Mouse (Mus musculus) hindbrain, postnatal 0 days (tissue): ENCODE measurements around the gene Fbn1. TPM values are rescaled to one million over a fixed set of nuclear protein-coding genes. Genes with fewer than 3 reads are reported as not detected.

Experiments used
- ATAC-seq: fragments of 200-750 bp; cut with Nextera tagmentation; 2 replicates; pipeline ENCODE4 v1.8.0; 2017; ENCODE audit warnings: mild to moderate bottlenecking, moderate TSS enrichment, moderate library complexity
- DNase-seq: peaks from one replicate; pipeline ENCODE4 v3.0.0-alpha.2; 2015; ENCODE audit warnings: low spot score
- H3K27ac ChIP-seq: fragments of 300-500 bp; sonication (generic); 2 replicates; pipeline ENCODE4 v1.5.1; 2014; ENCODE audit warnings: mild to moderate bottlenecking
- H3K27me3 ChIP-seq: fragments of 300-500 bp; sonication (generic); 2 replicates; pipeline ENCODE4 v1.6.1; 2014; ENCODE audit warnings: low read length, mixed read lengths; ENCODE audit not compliant: insufficient read depth
- H3K36me3 ChIP-seq: fragments of 300-500 bp; sonication (generic); 2 replicates; pipeline ENCODE4 v1.6.1; 2014; ENCODE audit warnings: low read length, mixed read lengths; ENCODE audit not compliant: insufficient read depth
- H3K4me1 ChIP-seq: fragments of 300-500 bp; sonication (generic); 2 replicates; pipeline ENCODE4 v1.6.1; 2014; ENCODE audit warnings: antibody characterized with exemption, low read length, mixed read lengths; ENCODE audit not compliant: insufficient read depth
- H3K4me2 ChIP-seq: fragments of 300-500 bp; sonication (generic); 2 replicates; pipeline ENCODE4 v1.6.1; 2014; ENCODE audit warnings: low read depth, mild to moderate bottlenecking, low read length, moderate library complexity, mixed read lengths
- H3K4me3 ChIP-seq: fragments of 300-500 bp; sonication (generic); 2 replicates; pipeline ENCODE4 v1.5.1; 2014; ENCODE audit warnings: low read length
- H3K9ac ChIP-seq: fragments of 300-500 bp; sonication (generic); replicated peaks from 2 replicates; pipeline ENCODE4 v1.6.1; 2014; ENCODE audit warnings: mild to moderate bottlenecking, low read length, moderate library complexity, mixed read lengths
- H3K9me3 ChIP-seq: fragments of 300-500 bp; sonication (generic); 2 replicates; pipeline ENCODE4 v1.6.1; 2016; ENCODE audit warnings: low read length, mixed read lengths
- CTCF ChIP-seq: IDR thresholded peaks from 2 replicates; pipeline ENCODE4 v1.5.1; 2016; ENCODE audit warnings: antibody characterized with exemption, control low read depth, low read depth
- WGBS: fragments of 180-500 bp; shearing (Covaris S2); extraction: QIAGEN DNeasy Blood & Tissue Kit; methylation state at CpG from one replicate; pipeline ENCODE4 v1.1.7; 2014; 5-methylcytosine and 5-hydroxymethylcytosine counted together
- polyA plus RNA-seq: library from polyadenylated mRNA; unstranded; fragments of >200 nt; fragmentation: Nextera tagmentation; extraction: Ambion mirVana; gene quantifications from 2 replicates; pipeline ENCODE4 v1.2.1, GENCODE M21; 2015
- total RNA-seq: library from RNA; depleted of rRNA; stranded (reverse); fragments of >200 nt; gene quantifications from 2 replicates; pipeline ENCODE4 v1.2.3, GENCODE M21; 2014

Gene Fbn1
- total and polyA plus RNA-seq, 2 experiments from 2014 or later: 2.3 to 16.6 TPM

- no peak overlapping the region for H3K4me3 ChIP-seq
- no peak overlapping the region for H3K27ac ChIP-seq
- no peak for DNase-seq
- no peak overlapping the region for H3K4me2 ChIP-seq
- no peaks in the 10 kb centered on the region for H3K27me3 ChIP-seq
- no peak overlapping the region for H3K9ac ChIP-seq
- 91% methylated on average over 3 of the region's 3 CpGs for WGBS
- no peaks in the 10 kb centered on the region for H3K4me1 ChIP-seq
- H3K9me3 ChIP-seq: no peaks in the 10 kb centered on the region
- ATAC-seq: no peak
- TF ChIP-seq CTCF: no peak
- peaks cover 11% of the 10 kb centered on the region; the same call in 1 of the 2 replicates for H3K36me3 ChIP-seq
Observed at GRCm38 (mm10) chr2:125305671-125306070, 202.1 kb downstream of the Fbn1 start.

GRCm38 (mm10) chr2:125304746-125305145 is 203.0 kb downstream of the Fbn1 start:
- Histone ChIP-seq H3K36me3 (peaks cover 11% of the 10 kb centered on the region; the same call in 1 of the 2 replicates), H3K4me1 (no peaks in the 10 kb centered on the region), H3K4me3 (no peak overlapping the region), H3K9me3 (no peaks in the 10 kb centered on the region), H3K27me3 (no peaks in the 10 kb centered on the region), H3K27ac (no peak overlapping the region), H3K9ac (no peak overlapping the region), H3K4me2 (no peak overlapping the region)
- DNase-seq (no peak), ATAC-seq (no peak)
- no peak for TF ChIP-seq CTCF
- WGBS: 89% methylated on average over 3 of the region's 3 CpGs

GRCm38 (mm10) chr2:125303764-125304384 is 203.9 kb downstream of the Fbn1 start:
- Histone ChIP-seq H3K4me2 (no peak overlapping the region), H3K9me3 (no peaks in the 10 kb centered on the region), H3K27me3 (no peaks in the 10 kb centered on the region), H3K4me3 (no peak overlapping the region), H3K4me1 (no peaks in the 10 kb centered on the region), H3K27ac (no peak overlapping the region), H3K36me3 (peaks cover 10% of the 10 kb centered on the region; the same call in 1 of the 2 replicates), H3K9ac (no peak overlapping the region)
- peak; percentile 52 for TF ChIP-seq CTCF
- ATAC-seq (no peak), DNase-seq (peak; percentile 27)
- WGBS: 82% methylated on average over 5 of the region's 5 CpGs

DNA sequence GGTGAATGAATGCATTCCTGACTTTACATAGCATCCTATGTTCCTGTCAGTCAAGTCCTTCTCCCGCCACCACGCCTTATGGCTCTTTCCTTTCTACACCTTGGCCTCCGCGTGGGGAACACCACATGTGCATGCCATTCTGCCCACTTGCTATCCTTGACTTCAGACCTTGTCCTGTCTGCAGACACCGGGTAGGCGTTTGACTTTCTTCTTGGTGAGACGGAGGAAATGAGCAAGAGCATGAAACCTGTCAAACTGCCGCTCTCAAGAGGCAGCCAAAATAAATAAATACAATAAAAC is 205.2 kb downstream of the Fbn1 start:
- no peak for TF ChIP-seq CTCF
- Histone ChIP-seq H3K4me3 (no peak overlapping the region), H3K4me2 (no peak overlapping the region), H3K27ac (no peak overlapping the region), H3K27me3 (no peaks in the 10 kb centered on the region), H3K4me1 (no peaks in the 10 kb centered on the region), H3K9me3 (no peaks in the 10 kb centered on the region), H3K36me3 (no peaks in the 10 kb centered on the region; the same call in 1 of the 2 replicates), H3K9ac (no peak overlapping the region)
- 85% methylated on average over 8 of the region's 8 CpGs for WGBS
- no peak for DNase-seq
- no peak for ATAC-seq

DNA sequence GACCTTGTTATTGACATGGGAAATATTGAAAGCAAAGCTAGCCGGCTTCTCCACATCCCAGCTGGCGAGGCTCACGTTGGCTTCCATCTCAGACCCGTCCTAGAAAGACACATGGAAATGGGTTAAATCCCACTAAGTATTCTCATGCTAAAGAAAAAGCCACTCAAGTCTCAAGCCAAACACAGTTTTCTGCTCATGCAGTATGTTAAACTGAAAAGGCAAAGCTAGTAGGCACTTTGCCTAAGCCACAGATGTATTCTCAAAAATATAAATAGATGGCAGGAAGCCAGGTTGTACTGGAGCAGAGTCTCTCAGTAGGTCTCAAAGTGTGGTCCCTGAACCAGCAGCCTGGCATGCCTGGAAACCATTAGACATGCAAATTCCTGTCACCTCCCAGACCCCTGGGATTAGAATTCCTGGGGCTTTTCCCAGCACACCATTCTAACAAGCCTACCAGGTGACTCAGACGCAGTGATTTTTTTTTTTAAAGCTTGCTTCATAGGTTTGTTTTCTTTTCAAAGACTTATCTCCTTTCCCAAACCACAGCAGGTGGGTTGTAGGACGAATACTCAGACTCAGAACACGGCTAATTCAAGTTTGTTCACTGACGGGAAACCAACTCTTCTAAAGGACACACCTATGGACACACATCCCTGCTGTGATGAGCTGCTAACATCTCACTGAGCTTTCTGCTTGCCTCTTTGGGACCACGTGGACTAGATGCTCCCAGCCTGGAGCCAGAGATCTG is 205.7 kb downstream of the Fbn1 start:
- ATAC-seq (no peak), DNase-seq (no peak)
- 54% methylated on average over 9 of the region's 9 CpGs for WGBS
- H3K4me2 ChIP-seq: no peak overlapping the region
- no peak for TF ChIP-seq CTCF
- H3K27me3 ChIP-seq: no peaks in the 10 kb centered on the region
- no peak overlapping the region for H3K9ac ChIP-seq
- no peaks in the 10 kb centered on the region; the same call in 1 of the 2 replicates for H3K36me3 ChIP-seq
- H3K4me1 ChIP-seq: no peaks in the 10 kb centered on the region
- H3K4me3 ChIP-seq: no peak overlapping the region
- H3K9me3 ChIP-seq: no peaks in the 10 kb centered on the region
- no peak overlapping the region for H3K27ac ChIP-seq

- Histone ChIP-seq H3K9ac (no peak overlapping the region), H3K27me3 (no peaks in the 10 kb centered on the region), H3K27ac (no peak overlapping the region), H3K9me3 (no peaks in the 10 kb centered on the region), H3K4me2 (no peak overlapping the region), H3K36me3 (no peaks in the 10 kb centered on the region; the same call in 1 of the 2 replicates), H3K4me3 (no peak overlapping the region), H3K4me1 (no peaks in the 10 kb centered on the region)
- TF ChIP-seq CTCF: no peak
- no peak for ATAC-seq
- DNase-seq: no peak
- 95% methylated on average over 1 of the region's 1 CpGs for WGBS
Observed at GRCm38 (mm10) chr2:125298841-125299240, 209.0 kb downstream of the Fbn1 start.

DNA sequence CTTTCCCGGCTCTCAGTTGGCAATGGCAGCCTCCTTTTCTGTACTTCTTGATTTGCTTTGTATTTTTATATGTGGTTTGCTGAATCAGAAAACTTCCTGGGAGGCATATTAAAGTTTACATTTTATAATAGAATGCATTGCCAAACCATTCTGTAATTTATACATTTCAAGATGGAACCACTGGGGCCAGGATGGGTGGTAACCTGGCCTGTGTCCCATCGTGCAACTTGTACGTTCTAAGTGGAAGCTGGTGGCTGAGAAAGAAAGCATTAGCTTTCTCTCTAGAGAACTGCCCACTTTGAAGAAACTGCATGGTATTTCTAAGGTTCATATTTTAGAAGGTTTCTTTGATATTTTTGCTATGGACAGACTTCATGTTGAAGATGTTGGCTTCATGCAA is 212.3 kb downstream of the Fbn1 start:
- ATAC-seq: no peak

More for the DNA sequence above, 212.3 kb downstream of the Fbn1 start:
- Histone ChIP-seq H3K9me3 (no peaks in the 10 kb centered on the region), H3K4me1 (no peaks in the 10 kb centered on the region), H3K36me3 (no peaks in the 10 kb centered on the region), H3K27ac (no peak overlapping the region), H3K9ac (no peak overlapping the region), H3K4me2 (no peak overlapping the region), H3K27me3 (no peaks in the 10 kb centered on the region), H3K4me3 (no peak overlapping the region)
- no peak for TF ChIP-seq CTCF
- 81% methylated on average over 3 of the region's 3 CpGs for WGBS
- DNase-seq: no peak
